Mouse (Mus musculus) heart, postnatal 36 days (tissue): ENCODE measurements around the gene Bin2. TPM values are rescaled to one million over a fixed set of nuclear protein-coding genes. Genes with fewer than 3 reads are reported as not detected.

ENCODE experiments used
- DNase-seq, 2 experiments: peaks; one replicate each; pipeline ENCODE4 v3.0.0; 2021 to 2022
- intact Hi-C: fragments of 180-260 bp; cut with DNase I; formaldehyde crosslinking; loops from one replicate; pipeline ENCODE4 v1.15.1; 2025
- total RNA-seq, 2 experiments: library from RNA; stranded (reverse); gene quantifications; 2 replicates each; pipeline ENCODE4 v1.2.3; 2021

Gene Bin2
- total RNA-seq, 2 experiments from 2014 or later: 1.6 TPM

DNA sequence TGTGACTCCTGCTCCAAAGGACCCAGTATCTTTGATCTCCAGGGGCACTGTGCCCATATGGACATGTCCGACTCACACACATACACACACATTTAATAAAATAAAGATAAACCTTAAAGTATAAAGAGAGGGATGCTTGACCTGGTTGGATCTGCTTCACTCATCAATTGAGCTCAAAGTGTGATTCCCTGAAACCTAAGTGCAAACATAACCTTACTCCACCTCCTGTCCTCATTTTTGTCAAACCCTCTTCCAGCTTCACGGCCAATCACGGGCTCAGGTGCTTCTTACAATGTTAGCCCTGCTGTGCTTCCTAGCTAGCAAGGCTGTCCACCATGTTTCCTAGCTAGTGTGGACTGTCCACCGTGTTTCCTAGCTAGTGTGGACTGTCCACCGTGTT, 14.2 kb downstream of the Bin2 start:
- intact Hi-C loops: no loop called here

DNA sequence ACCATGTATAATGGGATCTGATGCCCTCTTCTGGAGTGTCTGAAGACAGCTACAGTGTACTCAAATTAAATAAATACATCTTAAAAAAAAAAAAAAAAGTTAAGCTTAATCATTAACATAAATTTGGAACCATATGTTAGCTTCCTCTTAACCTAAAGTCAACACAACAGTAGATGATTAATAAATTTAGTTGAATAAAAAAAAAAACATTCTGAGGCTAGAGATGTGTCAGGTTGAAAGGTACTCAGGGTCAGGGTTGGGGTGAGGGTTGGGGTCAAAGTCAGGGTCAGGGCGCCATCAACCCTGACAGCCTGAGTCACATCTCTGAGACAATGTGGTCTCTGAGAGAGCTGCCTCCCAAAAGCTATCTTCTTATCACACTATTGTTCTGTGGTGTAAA, 15.1 kb downstream of the Bin2 start:
- intact Hi-C loops: no loop called here
- DNase-seq: no peak

More for the DNA sequence above, 14.2 kb downstream of the Bin2 start:
- no peak for DNase-seq

DNA sequence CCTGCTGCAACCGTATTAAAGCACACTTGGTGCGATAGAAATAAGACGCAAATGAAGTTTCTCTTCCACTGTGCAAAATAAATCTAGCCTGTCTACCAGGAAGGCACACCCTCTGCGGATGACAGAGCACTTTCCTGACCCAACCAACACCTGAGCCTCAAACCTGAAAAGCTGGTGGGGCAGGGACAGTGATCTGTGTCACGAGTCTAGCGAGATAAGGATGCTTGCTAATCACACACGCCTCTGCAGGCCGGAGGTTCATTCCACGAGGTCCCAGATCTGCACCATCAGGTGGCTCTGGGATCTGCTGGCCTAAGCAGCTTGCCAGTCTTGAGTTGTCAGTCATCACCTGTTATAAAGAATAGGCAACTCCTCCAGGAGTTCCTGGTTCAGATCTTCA, 17.7 kb downstream of the Bin2 start:
- intact Hi-C loops: no loop called here
- no peak for DNase-seq

DNA sequence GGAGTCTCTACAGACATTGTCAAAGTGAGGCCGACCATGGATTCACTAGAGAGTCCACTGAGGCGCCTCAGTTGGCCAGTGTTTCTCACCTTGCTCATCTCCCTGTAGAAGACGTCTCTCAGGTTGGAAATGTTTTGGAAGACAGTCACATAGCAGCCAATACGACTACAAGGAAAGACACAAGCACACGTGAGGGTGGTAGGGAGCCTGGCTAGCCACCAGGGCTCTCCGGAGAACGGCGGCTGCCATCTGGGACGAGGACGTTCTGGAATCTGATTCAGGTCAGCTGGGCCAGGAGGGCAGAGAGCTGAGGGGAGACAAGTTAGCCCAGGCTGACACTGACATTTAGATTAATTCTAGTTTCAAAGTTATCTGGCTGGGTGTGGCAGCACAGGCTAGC, 19.2 kb downstream of the Bin2 start:
- DNase-seq: no peak
- intact Hi-C loops: no loop called here

DNA sequence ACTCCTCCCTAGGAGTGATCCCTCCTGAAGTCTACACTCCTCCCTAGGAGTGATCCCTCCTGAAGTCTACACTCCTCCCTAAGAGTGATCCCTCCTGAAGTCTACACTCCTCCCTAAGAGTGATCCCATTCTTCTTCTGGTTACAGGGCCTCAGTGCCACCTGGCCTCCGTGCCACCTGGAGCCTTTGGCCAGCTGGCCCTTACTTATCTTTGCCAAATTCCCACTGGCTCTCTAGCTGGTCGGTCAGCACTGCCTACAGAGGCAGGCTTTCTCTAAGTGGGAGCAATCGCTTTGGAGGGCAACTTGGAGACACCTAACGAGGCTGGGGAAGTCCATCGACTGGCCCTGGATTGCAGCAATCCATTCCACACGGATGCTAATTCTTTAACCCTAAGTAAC, 23.2 kb downstream of the Bin2 start:
- intact Hi-C loops: no loop called here
- no peak for DNase-seq

DNA sequence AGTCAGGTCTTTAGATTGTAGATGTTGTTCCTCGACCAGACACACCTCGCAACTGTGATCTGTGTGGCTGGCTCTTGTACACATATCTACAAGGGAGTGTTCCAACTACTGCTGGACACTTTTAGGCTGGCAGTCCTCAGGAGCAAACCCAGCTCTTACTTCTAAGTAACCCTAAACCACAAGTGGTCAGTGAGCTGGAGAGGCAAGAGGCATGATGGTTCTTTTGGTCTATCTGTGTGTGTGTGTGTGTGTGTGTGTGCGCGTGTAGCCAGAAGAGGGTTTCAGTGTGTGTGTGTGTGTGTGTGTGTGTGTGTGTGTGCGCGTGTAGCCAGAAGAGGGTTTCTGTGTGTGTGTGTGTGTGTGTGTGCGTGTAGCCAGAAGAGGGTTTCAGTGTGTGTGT, 26.9 kb downstream of the Bin2 start:
- no peak for DNase-seq
- intact Hi-C loops: no loop called here

DNA sequence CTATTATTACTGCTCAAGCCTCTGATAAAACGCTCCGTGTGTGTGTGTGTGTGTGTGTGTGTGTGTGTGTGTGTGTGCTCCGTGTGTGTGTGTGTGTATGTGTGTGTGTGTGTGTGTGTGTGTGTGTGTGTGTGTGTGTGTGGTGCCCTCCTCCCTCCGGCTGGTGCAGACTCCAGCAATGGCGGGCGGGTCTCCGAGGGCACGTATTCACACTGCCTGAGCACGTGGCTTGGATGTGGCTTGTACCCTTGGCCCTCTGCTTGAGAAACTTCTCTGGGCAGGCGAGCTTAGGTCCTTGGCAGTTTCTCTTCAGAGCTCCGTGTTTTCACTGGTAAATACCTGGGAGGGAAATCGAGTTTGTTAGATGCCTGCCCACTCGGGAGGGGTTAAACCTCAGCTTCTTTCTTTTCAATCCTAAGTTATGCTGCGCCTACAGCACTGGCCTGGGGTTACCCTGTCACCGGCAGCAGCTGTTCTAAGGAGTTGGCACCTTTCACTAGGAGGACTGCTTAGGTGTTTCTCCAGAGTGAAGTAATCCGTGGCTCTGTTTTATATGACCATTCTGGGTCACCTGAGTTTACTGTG, 28.0 kb downstream of the Bin2 start:
- DNase-seq: no peak
- intact Hi-C loops: no loop called here

DNA sequence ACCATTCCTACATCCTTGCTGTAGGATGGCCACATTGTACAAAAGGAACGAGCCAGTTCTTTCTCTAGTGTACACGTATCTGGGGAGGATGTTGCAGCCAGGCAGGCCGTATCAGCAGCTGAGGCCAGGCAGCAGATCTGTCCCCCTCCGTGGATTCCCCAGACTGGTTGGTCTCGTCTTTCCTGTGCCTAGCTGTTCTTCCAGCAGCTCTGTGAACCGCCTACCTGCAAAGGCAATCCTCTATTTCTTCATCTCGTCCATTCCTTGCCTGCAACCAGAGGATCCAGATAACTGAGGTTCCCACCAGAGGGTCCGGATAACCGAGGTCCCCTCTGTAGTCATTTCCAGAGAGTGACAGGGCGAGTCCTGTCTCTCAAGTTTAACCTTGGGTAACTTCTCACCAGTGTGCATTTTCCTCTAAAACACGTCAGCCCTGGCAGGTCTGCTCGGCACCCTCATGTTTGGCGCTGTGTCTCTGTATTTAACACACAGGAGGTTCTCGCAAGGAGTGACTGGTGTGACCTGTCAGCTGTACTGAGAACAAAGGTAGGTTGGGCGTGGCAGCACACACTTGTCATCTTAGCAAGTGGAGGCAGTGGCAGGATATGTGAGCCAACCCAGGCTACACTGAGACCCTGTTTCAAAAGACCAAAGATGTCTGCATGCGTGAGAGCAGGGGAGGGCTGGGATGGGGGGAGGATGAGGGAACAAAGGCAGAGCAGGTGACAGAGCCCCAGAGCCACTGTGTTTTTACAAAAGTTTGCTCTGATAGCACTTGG, 29.2 kb downstream of the Bin2 start:
- intact Hi-C loops: no loop called here
- DNase-seq: no peak

DNA sequence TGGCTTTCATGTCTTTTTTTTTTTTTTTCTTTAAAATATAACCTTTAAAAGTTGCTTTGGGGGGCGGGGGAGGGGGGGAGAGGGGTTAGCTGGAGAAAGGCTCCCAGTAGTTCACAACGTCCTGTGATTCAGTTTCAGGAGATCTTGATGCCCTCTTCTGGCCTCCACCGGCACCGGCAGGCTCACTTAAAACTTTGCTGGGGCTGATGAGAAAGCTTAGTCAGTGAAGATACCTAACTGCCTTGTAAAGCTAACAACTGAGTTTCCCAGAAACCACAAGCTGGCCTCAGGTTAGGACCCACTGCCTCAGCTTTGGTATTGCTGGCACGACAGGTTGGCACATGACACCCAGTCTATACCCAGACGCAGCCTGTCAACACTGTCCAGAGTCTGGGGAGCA, 31.7 kb downstream of the Bin2 start:
- intact Hi-C loops: loop anchor here (1.0 kb wide), 1 partner anchor 100 kb away; no protein-coding TSS in a partner anchor

DNA sequence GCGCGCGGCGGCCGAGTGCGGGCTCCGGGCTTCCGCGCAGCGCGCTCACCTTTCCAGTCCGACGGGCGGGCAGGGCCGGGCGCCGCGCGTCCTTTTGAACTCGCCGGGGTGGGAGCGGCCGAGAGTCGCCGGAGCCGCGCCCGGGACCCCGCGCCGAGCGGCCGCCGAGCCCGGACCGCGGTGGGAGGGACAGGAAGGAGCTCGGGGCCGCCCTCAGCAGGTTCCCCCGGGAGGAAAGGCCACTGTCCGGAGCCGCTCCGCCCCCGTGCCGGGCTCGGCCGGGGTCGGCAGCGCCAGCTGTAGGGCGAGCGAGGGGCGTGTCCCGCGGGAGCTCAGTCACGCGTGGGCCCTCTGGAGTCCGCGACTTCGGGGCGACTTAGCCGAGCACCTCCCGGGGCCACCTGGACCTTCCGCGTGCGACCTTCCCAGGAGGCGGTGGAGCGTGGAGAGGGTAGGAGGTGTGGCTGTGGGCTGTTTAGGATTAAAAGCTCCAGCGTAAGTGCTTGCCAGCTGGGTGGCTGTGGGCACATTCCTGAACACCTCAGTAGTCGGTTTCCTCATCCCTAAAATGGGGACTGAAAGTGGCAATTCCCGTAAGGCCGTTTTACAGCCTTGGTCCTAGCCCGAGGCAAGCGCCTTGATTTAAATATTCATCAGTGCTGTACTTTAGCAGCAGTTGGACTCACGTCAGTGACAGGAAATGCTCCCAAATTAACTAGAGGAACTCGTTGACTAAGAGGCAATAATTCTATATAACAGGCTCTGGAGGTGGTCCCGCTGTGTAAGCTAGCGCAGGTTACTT, 32.5 kb downstream of the Bin2 start, which contains the start of gene Smagp:
Smagp (minus strand) TSS at position 241 of the 802 bp plus-strand sequence.
- intact Hi-C loops: loop anchor here (1.0 kb wide), 1 partner anchor 100 kb away; no protein-coding TSS in a partner anchor
- DNase-seq: peak; percentile 68 to 72

More for the DNA sequence above, 31.7 kb downstream of the Bin2 start:
- DNase-seq: peak in 1 of 2 experiments; percentile 47

DNA sequence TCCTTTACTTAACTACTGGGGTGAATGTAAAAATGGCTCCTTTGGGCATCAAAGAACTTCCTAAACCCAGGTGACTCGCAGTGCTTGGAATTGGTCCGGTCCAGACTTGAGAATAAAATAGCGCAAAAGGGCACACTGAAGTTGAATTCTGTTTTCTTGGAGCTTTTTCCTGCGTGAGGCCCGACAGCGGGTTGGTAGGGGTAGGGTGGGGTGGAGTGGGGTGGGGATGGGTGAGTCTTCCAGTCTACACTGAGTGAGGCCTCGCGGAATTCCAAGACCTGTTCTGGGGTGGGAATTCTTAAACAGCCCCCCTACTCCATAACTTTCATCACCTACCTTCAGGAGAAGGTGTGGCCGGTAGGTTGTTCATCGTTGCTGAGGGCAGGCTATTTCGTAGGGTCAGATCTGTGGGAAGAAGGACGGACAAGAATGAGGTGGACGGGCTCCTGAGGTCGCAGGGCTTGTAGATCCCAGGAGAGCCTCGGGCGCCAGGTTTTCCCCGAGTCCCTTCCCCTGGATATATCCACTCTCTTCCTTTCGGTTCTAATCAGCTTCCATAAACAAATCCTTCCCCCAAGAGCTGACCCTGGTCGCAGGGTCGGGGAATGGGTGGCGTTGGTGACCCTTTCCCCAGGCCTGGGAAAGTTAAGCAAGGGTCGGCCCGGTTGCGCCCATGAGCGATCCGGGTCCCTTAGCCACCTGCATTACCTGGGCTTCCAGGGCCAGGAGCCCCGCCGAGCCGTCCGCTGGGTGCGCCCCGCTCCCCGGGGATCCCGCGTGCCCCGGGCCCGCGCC, 33.3 kb downstream of the Bin2 start:
- no peak for DNase-seq
- intact Hi-C loops: no loop called here

DNA sequence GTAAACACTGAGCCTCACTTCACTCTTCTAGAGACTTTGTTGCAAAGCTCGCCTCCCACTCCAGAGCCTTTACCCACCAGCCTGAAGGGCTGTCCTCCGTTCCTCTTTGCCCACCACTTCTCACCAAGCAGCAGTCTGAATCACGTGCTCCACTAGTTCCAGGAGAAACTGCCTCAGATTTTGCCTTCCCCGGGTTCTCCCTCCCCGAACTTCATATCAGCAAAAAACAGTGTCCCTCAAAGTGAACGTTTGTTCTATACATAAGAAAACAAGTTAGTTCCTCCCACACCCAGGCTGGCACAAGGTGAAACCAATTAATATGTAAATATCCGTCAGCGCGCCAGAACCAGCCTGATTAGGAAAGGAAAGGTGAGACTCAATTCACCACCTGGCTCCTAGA, 34.1 kb downstream of the Bin2 start:
- DNase-seq: no peak
- intact Hi-C loops: no loop called here

DNA sequence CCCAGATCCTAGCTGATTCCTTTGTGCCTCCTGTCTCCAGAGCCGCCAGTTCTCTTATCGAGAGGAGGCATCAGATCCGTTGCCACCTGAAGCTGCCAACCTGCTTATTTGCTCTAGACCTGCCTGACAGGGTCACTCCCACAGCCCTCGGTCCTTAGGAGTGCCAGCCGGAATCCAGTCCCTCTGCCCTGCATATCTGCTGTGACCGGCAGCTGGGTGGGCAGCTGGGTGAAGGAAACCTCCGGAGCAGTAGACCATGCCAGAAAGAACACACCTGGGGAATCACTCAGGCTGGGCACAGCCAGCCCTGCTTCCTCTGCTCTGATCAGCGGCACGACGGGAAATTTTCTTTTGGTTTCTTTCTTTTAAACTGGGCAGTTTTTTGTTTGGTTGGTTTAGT, 36.0 kb downstream of the Bin2 start:
- DNase-seq: no peak
- intact Hi-C loops: no loop called here

DNA sequence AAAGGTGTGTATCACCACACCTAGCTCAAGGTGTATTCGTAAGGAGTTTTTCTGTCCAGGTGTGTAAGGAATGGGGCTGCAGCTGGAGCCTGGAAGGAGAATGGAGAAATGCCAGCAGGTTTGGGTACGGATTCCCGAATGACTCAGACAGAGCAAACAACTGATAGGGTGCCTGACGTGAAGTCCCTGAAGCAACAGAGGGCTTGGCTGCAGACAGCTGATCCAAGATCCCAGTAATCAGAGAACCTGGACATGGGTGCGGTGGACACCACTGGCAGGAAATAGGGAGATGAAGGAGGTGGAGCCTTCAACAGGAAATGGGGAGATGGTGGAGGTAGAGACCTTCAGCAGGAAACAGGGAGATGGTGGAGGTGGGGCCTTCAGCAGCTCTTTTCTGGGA, 37.0 kb downstream of the Bin2 start:
- DNase-seq: no peak
- intact Hi-C loops: no loop called here

DNA sequence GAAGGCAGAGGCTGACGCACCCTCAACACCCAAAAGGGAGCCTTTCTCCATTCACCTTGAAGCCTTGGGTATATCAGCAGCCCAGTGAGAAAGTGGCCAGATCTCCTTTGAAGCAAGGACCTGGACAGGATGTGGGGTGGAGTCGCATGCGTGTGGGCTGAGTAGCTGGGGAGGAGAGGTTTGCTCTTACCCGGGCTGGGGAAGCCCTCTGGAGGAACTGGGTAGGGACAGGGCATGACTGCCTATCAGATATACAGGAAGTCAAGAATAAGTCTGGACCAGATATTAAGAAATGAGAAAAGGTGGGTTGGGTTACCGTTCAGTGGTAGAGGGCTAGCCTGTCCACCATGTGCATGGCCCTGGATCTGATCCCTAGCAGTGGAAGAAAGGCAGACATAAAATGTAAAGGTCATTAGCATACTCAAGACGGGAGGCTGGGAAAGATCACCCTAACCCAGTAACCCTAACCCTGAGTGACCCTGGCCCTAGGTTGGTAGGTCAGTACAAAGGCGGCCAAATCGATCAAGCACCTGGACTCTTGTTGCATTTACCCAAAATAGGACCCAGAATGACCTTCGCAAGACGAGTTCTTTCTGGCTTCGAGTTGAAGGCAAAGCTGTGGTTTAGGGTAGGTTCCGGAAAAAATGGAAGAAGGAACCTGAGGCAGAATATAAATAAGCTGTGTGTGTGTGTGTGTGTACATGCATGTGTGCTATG, 37.7 kb downstream of the Bin2 start:
- intact Hi-C loops: no loop called here
- no peak for DNase-seq

DNA sequence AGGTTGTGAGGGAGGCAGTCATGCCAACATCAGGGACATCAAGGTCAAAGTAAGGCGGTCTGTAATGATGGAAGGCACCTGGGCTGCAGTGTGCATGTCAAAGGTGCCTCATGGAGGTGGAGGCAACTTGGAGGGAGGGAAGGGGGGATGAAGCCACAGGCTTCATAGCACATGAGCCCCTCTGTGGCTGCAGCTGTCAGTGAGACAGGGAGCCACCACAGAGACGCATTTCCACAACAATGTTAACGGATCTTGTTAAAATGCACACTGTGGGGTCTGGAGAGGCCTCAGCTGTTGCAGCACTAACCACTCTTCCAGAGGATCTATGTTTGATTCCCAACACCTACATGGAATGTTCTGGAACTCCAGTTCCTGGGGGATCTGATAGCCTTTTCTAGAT, 39.2 kb downstream of the Bin2 start:
- intact Hi-C loops: no loop called here
- no peak for DNase-seq

DNA sequence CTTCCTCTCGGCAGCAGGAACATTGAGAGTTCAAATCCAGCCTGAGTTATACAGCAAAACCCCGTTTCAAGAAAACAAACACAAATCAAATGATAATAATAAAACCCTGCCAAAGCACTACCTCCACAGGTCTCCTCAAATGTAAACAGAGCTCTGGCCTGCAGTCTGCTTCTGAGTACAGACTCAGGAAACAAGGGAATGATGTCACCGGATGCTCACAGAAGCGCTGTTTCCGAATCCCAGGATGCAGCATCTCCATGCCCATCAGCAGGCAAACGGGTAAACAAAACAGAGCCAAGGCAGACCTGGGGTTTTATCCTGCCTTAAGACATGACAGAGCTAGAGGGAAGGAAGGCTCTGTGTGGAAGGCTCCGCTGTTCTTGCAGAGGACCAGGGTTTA, 40.6 kb downstream of the Bin2 start:
- DNase-seq: no peak
- intact Hi-C loops: no loop called here

DNA sequence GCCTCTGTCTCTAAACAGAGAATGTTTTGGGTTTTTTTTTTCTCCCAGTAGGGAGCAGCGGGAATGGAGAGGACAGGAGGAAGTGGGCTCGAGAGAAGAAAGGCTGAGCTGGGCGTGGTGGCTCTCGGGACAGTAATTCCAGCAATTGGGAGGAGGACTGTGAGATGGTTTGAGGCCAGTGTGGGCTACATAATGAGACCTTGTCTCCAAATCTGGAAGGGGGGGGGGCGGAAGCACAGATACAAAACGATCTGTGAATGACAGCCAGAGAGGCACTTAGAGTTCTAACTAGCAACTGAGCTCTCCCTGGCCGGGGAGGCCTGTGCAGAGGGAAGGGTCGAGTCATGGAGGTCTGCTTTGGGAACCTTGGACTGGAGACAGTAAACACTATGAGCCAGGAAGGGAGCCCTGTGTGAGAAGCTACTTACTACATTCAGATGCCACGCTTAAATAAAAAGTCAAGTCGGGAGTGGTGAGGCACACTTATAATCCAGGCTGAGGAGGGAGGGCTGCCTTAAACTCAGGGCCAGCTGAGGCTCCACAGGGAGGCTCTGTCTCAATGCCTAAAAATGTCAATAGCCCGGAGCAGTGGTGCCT, 41.5 kb downstream of the Bin2 start:
- intact Hi-C loops: no loop called here
- DNase-seq: no peak

DNA sequence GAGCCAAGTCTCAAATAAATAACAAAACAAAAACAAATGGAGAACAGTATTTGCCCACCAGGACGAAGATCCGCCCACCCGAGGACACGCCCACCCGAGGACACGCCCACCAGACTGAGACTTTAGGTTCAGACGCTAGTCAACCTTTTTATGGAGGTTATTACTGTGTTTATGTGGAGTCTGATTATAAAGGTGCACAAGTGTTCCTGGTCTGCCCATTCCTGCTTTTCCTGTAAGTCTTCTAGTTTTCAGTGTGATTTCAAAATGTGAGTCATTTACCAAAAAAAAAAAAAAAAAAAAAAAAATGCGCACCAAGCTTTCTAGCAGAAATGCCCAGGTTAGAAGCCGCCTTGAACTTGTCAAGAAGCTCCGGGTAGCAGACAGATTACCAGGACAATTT, 42.1 kb downstream of the Bin2 start:
- intact Hi-C loops: no loop called here
- DNase-seq: no peak

DNA sequence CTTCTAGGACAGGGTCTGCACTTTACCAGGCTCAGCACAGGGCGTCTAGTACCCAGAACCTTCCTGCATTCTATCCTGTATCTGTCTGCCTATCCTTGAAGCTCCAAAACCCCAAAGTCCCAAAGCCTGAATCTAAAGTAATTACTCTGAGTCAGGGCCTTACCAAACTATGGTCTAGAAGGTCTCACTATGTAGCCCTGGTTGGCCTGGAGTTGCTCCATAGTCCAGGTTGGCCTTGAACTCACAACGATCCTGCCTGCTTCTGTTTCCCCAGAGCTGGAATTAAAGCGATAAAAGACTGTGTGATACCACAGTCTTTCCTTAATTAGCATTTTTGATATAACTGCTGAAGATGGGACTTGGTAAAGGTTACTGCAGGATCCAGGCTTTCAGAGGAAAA, 44.9 kb downstream of the Bin2 start:
- intact Hi-C loops: no loop called here

More for the DNA sequence above, 44.9 kb downstream of the Bin2 start:
- DNase-seq: no peak
